Mouse (Mus musculus): ENCODE measurements around the gene Wwox.

DNA sequence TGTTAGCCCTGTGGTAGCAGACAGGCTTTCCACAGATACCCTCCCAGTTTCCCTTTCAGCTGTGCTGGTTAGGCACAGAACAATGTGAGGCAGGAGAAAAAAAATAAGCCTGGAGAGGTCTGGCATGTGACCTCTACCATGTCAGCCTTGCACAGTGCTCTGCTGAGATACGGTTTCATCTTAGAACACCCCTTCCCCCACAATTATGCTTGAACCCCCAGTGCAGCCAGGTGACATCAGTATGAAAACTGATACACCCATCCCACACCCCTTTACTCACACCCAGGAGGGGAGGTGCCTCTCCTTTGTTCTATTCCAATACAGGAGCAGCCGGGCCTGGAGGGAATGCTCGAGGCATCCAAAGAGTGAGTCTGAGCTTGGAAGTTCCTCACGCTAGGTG is 377.5 kb downstream of the Wwox start:
- TF ChIP-seq CTCF (IDR thresholded peaks at IDR 0.05) (no peak), EP300 (IDR thresholded peaks at IDR 0.05) (no peak)

Measured in lung, postnatal 0 days (tissue).